Mouse (Mus musculus): Measurements from ENCODE around the gene Sox5.

GRCm38 (mm10) chr6:143844701-143844970 lies 937.1 kb downstream of the Sox5 start:
- TF ChIP-seq CTCF (IDR thresholded peaks at IDR 0.05; ENCODE audit: low read depth) = no peak
- no peak for TF ChIP-seq EP300 (IDR thresholded peaks at IDR 0.05; ENCODE audit: low read depth)

Data from heart, postnatal 0 days (tissue).